Mouse (Mus musculus) midbrain, embryonic 14.5 days (tissue): Measurements from ENCODE around the gene Grb10. TPM values are rescaled to one million over a fixed set of nuclear protein-coding genes. Genes with fewer than 3 reads are reported as not detected.

Source experiments
- ATAC-seq: fragments of 200-750 bp; cut with Nextera tagmentation; 2 replicates; pipeline ENCODE4 v1.8.0; 2017; ENCODE audit warnings: moderate number of reproducible peaks, moderate library complexity; ENCODE audit not compliant: low FRiP score, low TSS enrichment
- DNase-seq: peaks from one replicate; pipeline ENCODE4 v3.0.0-alpha.2; 2015
- H3K27ac ChIP-seq: fragments of 300-500 bp; sonication (generic); replicated peaks from 2 replicates; pipeline ENCODE4 v1.5.1; 2014; ENCODE audit warnings: mild to moderate bottlenecking, low read depth, low read length, moderate library complexity
- H3K27me3 ChIP-seq: fragments of 300-500 bp; sonication (generic); 2 replicates; pipeline ENCODE4 v1.6.1; 2014; ENCODE audit warnings: low read length, control low read depth, mixed read lengths; ENCODE audit not compliant: control insufficient read depth, insufficient read depth
- H3K36me3 ChIP-seq: fragments of 300-500 bp; sonication (generic); 2 replicates; pipeline ENCODE4 v1.6.1; 2014; ENCODE audit warnings: low read length, control low read depth; ENCODE audit not compliant: control insufficient read depth, insufficient read depth
- H3K4me1 ChIP-seq: fragments of 300-500 bp; sonication (generic); 2 replicates; pipeline ENCODE4 v1.6.1; 2014; ENCODE audit warnings: mild to moderate bottlenecking, antibody characterized with exemption, low read length, control low read depth; ENCODE audit not compliant: control insufficient read depth, insufficient read depth
- H3K4me2 ChIP-seq: fragments of 300-500 bp; sonication (generic); 2 replicates; pipeline ENCODE4 v1.6.1; 2014; ENCODE audit warnings: mild to moderate bottlenecking, low read length, moderate library complexity
- H3K4me3 ChIP-seq: fragments of 300-500 bp; sonication (generic); replicated peaks from 2 replicates; pipeline ENCODE4 v1.5.1; 2014; ENCODE audit warnings: low read depth, low read length
- H3K9ac ChIP-seq: fragments of 300-500 bp; sonication (generic); replicated peaks from 2 replicates; pipeline ENCODE4 v1.6.1; 2014; ENCODE audit warnings: mild to moderate bottlenecking, low read length, moderate library complexity
- H3K9me3 ChIP-seq: fragments of 300-500 bp; sonication (generic); 2 replicates; pipeline ENCODE4 v1.6.1; 2016; ENCODE audit warnings: low read length, control low read depth, mixed read lengths; ENCODE audit not compliant: control insufficient read depth
- WGBS: fragments of 180-500 bp; shearing (Covaris S2); extraction: QIAGEN DNeasy Blood & Tissue Kit; methylation state at CpG from one replicate; pipeline ENCODE4 v1.1.7; 2014; 5-methylcytosine and 5-hydroxymethylcytosine counted together
- polyA plus RNA-seq: library from polyadenylated mRNA; unstranded; fragments of >200 nt; fragmentation: Nextera tagmentation; extraction: Ambion mirVana; gene quantifications from 2 replicates; pipeline ENCODE4 v1.2.1, GENCODE M21; 2014

Gene Grb10
- polyA plus RNA-seq, 1 experiment from 2014 or later = 45.1 TPM

DNA sequence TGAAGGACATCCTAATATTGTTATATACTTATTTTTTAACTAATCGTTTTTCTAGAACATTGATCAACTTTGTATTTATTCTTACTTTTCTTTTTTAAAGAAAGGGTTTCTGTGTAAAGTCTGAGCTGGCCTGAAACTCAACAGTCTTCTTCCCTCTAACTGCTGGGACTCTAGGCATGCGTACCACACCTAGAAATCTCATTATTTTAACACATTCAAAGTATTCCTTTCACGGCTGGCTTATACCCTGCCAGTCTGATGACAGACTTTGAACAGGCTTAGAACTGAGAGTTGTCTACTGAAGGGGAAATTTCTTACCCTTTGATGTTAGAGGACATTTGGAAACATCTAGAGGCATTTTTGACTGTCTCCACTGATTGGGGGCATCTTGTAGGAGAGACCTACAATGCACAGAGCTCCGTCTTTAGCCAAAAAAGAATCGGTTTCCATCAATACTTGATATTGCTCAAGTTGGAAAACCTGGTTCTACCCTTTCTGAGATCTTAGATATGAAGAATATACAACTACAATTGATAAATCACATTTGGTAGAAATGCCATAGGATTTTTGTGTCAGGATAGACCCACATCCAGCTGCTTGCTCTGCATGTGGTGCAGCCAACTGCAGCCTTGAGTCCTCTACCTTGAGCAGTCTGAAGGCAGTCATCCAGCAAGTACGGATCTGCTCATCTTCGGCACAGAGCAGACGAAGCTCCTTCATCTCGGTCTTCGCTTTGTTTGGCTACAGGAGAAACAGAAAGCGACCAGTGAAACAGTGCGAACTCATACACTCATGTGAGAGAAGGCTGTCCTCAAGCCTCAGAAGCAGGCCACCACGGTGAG lies 95.0 kb downstream of the Grb10 start:
- Histone ChIP-seq H3K36me3 (peaks cover 14% of the 10 kb centered on the region; the same call in 1 of the 2 replicates), H3K27ac (no peak overlapping the region), H3K4me2 (no peak overlapping the region), H3K27me3 (no peaks in the 10 kb centered on the region), H3K4me3 (no peak overlapping the region), H3K4me1 (no peaks in the 10 kb centered on the region), H3K9ac (no peak overlapping the region), H3K9me3 (no peaks in the 10 kb centered on the region)
- no peak; the same call in 1 of the 2 replicates for ATAC-seq
- no peak for DNase-seq
- 81% methylated on average over 13 of the region's 13 CpGs for WGBS

DNA sequence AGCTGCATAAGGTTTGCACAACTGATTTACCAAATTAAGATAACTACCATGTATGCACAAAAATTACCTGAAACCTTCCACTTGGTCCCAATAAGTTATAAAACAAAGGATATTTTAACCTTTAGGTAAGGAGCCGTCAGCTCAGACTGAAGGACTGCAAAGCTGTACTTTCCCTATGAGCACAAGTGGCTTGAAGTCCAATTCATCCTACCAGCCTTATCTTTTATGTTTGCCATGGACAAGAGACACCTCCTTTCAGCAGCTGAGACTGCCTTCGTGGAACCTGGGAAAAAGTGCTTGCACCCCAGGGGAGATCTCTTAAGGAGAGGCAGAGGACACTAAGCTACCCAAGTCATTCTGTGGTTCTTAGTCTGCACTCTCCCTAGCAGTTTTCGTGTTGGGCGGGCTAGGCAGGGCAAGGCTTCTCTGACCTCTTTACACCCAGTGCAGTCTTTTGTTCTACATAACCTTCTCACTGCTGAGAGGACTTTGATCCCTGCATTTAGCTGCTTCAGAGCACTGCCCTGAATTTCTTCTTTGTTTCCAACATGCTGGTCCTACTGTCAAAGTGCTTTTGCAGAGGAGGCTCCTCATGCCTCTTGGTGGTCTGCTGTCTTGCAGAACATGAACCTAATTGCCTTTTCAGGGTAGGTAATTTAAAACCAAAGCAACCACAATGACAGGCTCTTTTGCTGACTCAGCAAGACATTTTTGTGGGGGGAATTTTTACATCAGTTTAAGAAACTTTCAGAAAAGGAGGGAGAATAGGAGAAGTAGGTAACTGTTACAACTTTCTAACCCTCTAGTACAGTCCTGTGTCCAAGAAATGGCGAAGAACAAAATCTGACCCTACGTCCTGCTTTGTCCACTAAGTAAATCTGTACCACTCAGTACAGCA lies 95.9 kb downstream of the Grb10 start:
- Histone ChIP-seq H3K27ac (no peak overlapping the region), H3K9ac (no peak overlapping the region), H3K4me1 (no peaks in the 10 kb centered on the region), H3K4me3 (no peak overlapping the region), H3K27me3 (no peaks in the 10 kb centered on the region), H3K36me3 (peaks cover 18% of the 10 kb centered on the region; the same call in 1 of the 2 replicates), H3K4me2 (no peak overlapping the region), H3K9me3 (no peaks in the 10 kb centered on the region)
- WGBS = 48% methylated on average over 6 of the region's 6 CpGs
- DNase-seq (no peak), ATAC-seq (no peak)

DNA sequence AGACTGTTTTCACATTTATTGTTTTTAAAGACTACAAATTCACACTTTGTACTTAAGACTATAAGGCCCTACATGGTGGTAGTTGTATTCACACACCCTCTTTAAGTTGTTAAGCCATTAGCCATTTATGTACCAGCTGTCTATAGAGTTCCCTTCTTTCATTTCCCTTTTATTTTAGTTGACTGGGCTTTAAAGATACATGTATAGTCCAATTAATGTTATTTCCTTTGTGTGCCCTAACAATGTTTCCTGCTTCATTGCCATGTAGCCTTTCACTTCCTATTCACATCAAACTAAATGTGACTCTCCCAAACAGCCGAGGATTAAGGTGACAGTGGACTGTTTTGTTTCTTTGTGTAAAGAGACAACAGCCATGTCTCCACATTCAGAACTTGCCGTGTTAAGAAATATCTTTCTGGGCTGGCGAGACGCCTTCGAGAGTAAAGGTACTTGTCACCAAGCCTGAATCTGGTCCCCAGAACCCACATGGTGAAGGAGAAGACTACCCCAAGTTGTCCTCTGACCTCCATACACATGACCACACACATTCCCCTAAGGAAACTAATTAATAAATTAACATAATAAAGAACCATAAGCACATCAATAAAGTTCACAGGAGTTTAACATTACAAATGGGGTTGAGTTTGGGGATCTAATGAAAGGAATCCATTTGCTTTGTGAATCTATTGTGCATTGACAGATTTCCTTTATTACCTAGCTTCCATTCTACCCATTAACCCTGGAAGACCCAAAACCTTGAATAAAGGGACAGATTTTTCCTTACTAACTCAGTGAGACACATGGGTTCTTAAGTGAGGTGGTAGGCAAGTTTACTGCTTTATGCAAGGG lies 97.4 kb downstream of the Grb10 start:
- Histone ChIP-seq H3K27me3 (no peaks in the 10 kb centered on the region), H3K36me3 (peaks cover 31% of the 10 kb centered on the region), H3K4me1 (no peaks in the 10 kb centered on the region), H3K4me2 (no peak overlapping the region), H3K27ac (no peak overlapping the region), H3K9ac (no peak overlapping the region), H3K4me3 (no peak overlapping the region), H3K9me3 (no peaks in the 10 kb centered on the region)
- DNase-seq (no peak), ATAC-seq (no peak)
- 38% methylated on average over 5 of the region's 5 CpGs for WGBS

DNA sequence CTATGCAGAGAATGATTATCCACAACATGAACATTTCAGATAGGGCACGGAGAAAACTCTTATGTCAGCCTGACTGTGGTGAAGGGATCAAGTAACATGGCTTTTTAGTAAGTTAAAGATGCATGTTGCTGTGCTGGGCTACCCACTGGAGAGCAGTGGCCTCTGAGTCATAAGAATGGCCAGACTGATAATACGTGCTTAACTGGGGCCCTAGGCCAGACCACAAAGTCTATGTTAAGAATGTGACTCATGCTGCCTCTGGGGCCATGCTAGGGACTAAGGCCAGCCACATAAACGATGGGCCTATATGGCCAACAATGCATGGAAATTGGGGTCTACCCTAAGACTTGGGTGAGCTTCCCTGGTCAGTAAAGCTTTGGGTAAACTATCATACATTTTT lies 98.9 kb downstream of the Grb10 start:
- Histone ChIP-seq H3K36me3 (peaks cover 31% of the 10 kb centered on the region), H3K27ac (no peak overlapping the region), H3K4me3 (no peak overlapping the region), H3K27me3 (no peaks in the 10 kb centered on the region), H3K4me1 (no peaks in the 10 kb centered on the region), H3K9me3 (no peaks in the 10 kb centered on the region), H3K9ac (no peak overlapping the region), H3K4me2 (no peak overlapping the region)
- no peak for DNase-seq
- 89% methylated on average over 3 of the region's 3 CpGs for WGBS
- no peak for ATAC-seq

DNA sequence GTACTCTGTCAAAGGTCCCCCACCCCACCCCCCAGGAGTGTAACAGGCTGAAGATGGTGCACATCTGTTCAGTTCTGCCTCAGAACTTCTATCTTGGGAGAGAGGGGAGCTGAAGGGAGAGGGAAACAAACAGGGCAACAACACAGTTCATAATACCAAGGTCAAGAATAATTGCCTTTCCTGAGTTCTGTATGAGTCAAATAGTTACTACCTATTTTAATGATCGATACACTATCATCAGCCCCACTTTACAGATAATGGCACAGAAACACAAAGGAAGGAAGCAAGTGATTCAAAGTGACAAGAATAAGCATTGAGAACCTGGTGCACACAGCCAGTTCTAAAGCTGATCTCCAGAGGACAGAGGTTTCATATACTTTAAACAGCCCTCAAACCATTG lies 99.9 kb downstream of the Grb10 start:
- no peaks in the 10 kb centered on the region for H3K4me1 ChIP-seq
- no peaks in the 10 kb centered on the region for H3K9me3 ChIP-seq
- H3K36me3 ChIP-seq = peaks cover 24% of the 10 kb centered on the region
- no peak overlapping the region for H3K4me2 ChIP-seq
- DNase-seq (no peak), ATAC-seq (no peak)
- no peak overlapping the region for H3K4me3 ChIP-seq
- 97% methylated on average over 1 of the region's 1 CpGs for WGBS
- no peaks in the 10 kb centered on the region for H3K27me3 ChIP-seq
- no peak overlapping the region for H3K9ac ChIP-seq
- no peak overlapping the region for H3K27ac ChIP-seq

DNA sequence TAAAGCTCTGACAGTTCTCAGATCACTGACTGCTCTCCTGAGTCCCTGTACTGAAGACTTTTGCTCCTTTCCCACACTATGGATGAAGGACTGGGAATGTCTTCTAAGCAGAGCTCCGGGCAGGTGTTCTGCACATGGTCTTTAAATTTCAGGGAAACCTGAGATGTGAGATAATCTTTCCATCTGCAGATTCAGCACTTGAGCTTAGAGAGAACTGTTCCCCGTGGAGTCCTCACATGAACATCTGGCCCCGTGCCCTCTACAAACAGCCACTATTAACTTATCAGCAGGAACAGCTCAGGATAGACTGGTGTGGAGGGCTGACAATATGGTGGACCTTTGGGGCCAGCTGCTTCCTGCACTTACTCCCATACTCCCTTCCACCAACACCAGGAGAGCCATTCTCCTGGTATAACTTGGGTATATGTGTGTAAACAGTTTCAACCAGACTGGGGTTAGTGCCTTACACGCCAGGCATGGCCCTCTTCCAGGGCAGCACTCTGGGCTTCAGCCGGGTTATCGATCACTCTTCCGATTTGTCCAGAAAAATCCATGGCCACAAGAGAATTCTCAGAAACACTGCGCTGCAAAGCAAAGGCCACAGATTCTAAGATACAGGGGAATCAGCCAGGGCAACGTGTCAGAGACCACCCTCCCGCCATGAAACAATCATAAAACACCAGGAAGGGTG lies 101.0 kb downstream of the Grb10 start:
- 94% methylated on average over 10 of the region's 10 CpGs for WGBS
- Histone ChIP-seq H3K36me3 (peaks cover 31% of the 10 kb centered on the region), H3K9me3 (no peaks in the 10 kb centered on the region), H3K9ac (no peak overlapping the region), H3K4me1 (no peaks in the 10 kb centered on the region), H3K27ac (no peak overlapping the region), H3K4me2 (no peak overlapping the region), H3K4me3 (no peak overlapping the region), H3K27me3 (no peaks in the 10 kb centered on the region)
- no peak for DNase-seq
- no peak for ATAC-seq

DNA sequence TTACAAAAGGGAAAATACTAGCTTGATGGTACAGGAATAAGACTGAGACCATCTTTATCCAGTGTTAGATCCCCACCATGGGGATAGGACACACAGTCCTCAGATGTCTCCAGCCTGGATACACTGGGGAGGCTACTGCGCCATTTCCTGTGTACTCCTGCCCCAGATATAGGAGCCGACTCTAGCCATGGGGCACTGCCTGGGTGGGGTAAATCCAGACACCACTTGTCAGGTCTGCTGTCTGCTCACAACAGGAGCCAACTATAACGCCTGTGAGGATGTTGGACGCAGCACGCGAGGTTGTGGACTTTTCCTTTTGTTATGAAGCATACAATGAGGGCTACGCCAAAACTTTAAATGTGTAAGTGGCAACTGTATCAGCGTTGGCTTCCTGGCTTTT lies 103.7 kb downstream of the Grb10 start:
- Histone ChIP-seq H3K9ac (no peak overlapping the region), H3K4me3 (no peak overlapping the region), H3K36me3 (peaks cover 34% of the 10 kb centered on the region), H3K4me2 (no peak overlapping the region), H3K27me3 (no peaks in the 10 kb centered on the region), H3K9me3 (no peaks in the 10 kb centered on the region), H3K4me1 (no peaks in the 10 kb centered on the region), H3K27ac (no peak overlapping the region)
- DNase-seq (no peak), ATAC-seq (no peak)
- WGBS = 90% methylated on average over 8 of the region's 8 CpGs
